Mouse (Mus musculus) right cerebral cortex, postnatal 10 days (tissue): Measurements from ENCODE around the gene Mtmr2.
"Not testable (repeated sequence)": the region's sequence is repeated elsewhere in the genome, so short reads cannot be mapped to it uniquely, and the experiment has no call there.

Experiments
- DNase-seq, 2 experiments: peaks; one replicate each; pipeline ENCODE4 v3.0.0; 2021; ENCODE audit warnings: low spot score in 2 of 2

Gene Mtmr2

DNA sequence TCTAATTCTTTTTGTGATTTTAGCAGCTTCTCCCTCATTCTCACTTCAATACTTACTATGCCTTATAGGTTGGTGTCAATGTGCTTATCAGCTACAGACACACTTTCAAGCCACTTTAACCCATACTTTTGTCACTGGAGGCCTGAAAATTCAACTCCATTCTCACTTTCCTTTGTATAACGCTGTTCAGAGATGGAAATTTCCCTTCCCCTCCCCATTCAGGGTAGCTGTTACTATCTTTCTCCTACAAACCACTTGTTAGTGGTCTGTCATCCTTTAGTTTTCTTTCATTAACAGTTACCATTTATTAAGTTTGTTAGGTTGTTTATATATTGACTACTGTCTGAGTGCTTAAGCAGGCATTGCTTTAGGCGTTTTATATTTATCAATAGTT, at the start of gene Mtmr2:
TSS of gene Mtmr2 (plus strand) at position 7 of the 394 bp plus-strand sequence.
- no peak for DNase-seq

- peak in 1 of 2 experiments; percentile 37 for DNase-seq
Measured at GRCm38 (mm10) chr9:13699061-13699780, 49.0 kb upstream of the Mtmr2 start.

DNA sequence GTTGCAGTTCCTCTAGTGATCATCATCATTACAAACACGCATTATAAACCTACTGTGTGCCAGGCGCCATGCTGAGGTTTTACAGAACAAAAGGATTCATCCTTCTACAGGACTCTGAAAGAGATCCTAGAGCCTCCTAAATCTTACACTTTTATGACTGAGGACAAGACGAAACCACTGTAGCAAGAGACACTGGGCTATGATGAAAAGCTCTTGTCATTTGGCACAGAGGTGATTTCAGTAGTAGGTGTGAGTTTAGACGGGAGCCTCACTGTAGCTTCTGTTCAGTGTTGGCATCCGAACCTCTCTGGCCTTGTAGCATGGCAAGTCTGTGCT, 48.5 kb upstream of the Mtmr2 start:
- DNase-seq = no peak

DNA sequence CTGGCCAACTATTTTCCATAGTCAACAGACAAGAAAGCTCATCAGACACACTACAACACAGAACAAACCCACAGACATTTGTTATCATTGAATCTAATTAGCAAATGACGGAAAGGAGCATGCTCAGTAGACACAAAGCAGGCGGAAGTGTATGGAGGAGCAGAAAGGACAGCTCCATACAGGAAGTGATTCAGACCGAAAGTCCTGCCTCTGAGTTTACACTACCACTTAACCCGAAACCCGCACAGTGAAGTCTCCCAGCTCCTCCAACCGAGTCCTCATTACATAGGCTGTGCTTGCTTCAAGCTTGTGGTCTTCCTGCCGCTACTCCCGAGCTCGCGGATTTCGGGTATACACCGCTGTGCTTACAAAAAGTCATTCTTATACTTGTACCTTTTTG, 46.4 kb upstream of the Mtmr2 start:
- no peak for DNase-seq

- no peak for DNase-seq
Measured at GRCm38 (mm10) chr9:13703100-13703499, 45.1 kb upstream of the Mtmr2 start.

GRCm38 (mm10) chr9:13704917-13705316, 43.3 kb upstream of the Mtmr2 start:
- DNase-seq = no peak

- DNase-seq = no peak
Measured at GRCm38 (mm10) chr9:13707066-13707555, 41.1 kb upstream of the Mtmr2 start.

- no peak for DNase-seq
Measured at GRCm38 (mm10) chr9:13709436-13709835, 38.8 kb upstream of the Mtmr2 start.

GRCm38 (mm10) chr9:13715891-13716290, 32.3 kb upstream of the Mtmr2 start:
- DNase-seq = not testable (repeated sequence)

GRCm38 (mm10) chr9:13716316-13717099, 31.7 kb upstream of the Mtmr2 start:
- peak; percentile 82 to 89 for DNase-seq

DNA sequence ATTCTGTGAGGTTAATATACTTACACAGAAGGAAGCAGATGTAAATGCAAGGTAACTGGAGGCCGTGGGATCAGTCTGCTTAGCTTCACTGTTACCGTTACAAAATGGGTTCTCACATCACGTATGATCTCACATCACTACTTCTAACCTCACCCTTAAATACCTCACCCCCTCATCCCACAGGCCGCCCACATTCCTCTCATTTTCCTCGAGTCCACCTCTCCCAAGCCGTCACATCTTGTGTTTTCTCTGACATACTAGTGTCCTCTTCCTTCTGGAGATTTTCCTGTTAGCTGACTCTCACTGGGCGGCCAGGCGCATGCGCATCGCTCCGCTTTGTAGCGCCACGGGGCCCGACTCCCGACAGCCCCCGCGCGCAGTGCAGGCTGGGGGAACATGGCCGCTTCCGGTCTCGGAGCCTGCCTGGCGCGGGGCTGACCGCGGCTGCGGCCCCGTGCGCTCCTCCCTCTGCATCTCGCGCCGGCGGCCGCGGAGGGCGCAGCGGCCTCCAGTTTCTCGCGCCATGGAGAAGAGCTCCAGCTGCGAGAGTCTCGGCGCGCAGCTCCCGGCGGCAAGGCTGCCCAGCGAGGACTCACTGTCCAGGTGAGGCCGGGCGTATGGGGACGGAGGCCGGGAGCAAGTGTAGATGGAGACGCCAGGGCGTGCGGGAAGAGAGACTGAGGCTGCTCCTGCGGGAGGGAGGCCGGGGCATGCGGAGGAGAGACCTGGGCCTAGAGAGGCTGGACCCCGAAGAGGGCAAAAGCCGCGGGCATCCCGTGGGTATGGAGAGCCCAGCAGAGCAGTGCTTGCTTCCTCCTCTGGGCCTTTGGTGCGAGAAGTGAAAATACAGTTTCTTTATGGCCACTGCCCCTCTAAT, 826 bp downstream of the Mtmr2 start:
- peak; percentile 96 to 97 for DNase-seq

- no peak for DNase-seq
Measured at GRCm38 (mm10) chr9:13749675-13749998, 1.4 kb downstream of the Mtmr2 start.

GRCm38 (mm10) chr9:13752543-13752942, 4.3 kb downstream of the Mtmr2 start:
- no peak for DNase-seq

- no peak for DNase-seq
Measured at GRCm38 (mm10) chr9:13760430-13760829, 12.2 kb downstream of the Mtmr2 start.

GRCm38 (mm10) chr9:13765624-13766023, 17.4 kb downstream of the Mtmr2 start:
- no peak for DNase-seq

- DNase-seq = no peak
Measured at GRCm38 (mm10) chr9:13766570-13766969, 18.4 kb downstream of the Mtmr2 start.

DNA sequence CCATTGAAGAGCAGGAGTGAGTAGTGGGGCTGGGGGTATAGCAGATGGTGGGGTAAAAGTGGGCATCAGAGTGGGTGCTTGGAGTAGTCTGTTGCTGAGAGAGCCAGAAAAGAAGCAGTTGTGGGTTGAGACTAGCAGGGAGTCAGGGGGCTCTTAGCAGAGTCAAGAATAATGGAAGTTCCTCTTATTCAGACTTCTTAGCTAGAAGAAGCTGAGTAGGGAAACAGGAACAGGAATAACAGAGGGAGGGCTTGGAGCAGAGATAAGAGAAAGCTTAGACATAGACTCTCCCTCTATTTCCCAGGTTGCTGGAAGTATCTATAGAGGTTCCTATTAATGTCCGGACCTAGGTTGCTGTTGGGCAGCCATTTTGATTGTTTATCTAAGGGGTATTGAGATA, 26.5 kb downstream of the Mtmr2 start:
- DNase-seq = no peak

DNA sequence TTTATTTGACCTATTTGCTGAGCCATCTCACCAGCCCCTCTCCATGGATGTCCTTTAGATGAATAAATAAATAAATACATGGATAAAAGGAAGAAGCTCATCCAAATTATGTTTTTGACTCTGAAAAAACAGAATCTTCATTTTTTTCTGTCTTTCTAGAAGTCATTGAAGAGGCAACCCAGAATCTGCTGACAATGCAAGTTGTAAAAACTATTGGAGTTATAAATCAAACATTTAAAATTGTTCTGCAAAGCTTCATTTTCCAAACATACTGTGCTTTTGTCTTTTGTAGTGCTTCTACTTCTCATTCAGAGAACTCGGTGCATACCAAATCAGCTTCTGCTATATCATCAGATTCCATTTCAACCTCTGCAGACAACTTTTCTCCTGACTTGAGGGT, 33.8 kb downstream of the Mtmr2 start:
- no peak for DNase-seq

- not testable (repeated sequence) for DNase-seq
Measured at GRCm38 (mm10) chr9:13790864-13791263, 42.7 kb downstream of the Mtmr2 start.

DNA sequence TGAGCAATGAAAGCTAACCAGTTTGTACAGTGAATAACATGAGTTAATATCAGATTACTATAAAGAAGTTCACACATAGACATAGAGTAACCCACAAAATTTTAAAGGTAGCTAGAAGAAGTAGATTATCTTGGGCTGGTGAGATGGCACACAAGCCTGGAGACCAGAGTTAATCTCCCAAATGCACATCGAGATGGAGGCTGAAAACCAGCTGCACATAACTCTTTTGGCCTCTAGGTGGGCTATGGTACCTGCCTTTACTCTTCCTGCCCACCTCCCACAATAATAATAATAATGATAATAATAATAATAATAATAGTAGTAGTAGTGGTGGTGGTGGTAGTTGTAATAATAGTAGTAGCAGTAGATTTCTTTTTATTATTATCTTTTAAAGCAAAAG, 46.1 kb downstream of the Mtmr2 start:
- no peak for DNase-seq

DNA sequence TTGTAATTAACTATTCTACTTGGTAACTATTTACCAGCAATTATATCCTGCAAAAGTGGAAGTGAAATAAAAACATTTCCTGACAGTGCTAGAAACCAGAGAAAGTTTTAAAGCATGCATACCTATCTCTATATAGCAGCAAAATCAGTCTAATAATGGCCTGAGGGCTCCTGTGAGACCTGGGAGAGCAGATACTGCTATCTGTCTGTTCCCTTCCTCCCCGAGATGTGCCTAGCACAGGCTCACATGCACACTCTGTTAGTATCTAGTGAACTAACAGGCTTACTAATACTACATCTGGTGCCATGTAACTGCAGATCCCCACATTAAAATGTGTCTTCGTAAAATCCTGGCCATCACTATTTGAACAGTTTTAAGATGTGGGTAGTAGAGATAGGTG, 46.5 kb downstream of the Mtmr2 start:
- no peak for DNase-seq

- DNase-seq = no peak
Measured at GRCm38 (mm10) chr9:13804480-13804879, 56.3 kb downstream of the Mtmr2 start.
